Mouse (Mus musculus) cerebellum, adult 9-10 months (tissue): ENCODE measurements around the gene Gm5065.

ENCODE experiments used
- DNase-seq: peaks from one replicate; pipeline ENCODE4 v3.0.0; 2022

The Gm5065 gene

DNA sequence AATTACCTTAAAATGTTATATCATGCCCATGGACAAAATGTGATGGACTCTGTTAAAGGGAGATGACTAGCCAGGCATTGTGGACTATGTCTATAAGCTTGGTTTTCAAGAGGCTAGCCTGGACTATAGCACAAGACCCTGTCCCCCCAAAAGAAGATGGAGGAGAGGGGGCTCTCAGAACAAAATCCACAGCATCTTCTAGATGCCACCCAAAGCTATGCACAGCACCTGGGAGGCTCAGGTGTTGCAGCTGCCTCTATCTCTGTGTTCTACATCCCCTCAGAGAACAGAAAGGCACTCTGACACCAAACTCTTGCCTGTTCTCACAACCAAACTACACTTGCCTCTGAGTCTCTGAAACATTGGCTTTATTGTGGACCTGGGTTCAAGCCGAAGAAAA, at the start of gene Gm5065:
Gene Gm5065 (plus strand): TSS at position 301 of the 400 bp plus-strand sequence.
- DNase-seq = no peak

DNA sequence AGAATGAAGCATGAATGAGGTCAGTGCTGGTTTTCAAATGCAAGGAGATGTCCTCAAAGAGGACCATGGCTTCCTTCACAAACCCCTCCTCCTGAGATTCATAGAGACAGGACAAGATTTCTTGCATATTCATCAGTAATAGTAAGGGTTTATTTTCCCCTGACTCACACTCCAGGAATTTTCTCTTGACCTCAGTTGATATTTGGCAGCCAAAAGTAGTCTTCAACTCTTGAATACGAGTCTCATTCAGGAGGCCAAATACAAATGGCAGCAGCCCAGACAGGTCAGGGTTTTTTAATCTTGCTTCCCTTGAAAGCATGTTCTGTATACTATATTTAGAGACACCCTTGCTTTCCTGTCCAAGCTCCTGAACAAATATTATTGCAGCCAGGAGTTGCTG, 22.8 kb upstream of the Gm5065 start:
- DNase-seq = no peak

DNA sequence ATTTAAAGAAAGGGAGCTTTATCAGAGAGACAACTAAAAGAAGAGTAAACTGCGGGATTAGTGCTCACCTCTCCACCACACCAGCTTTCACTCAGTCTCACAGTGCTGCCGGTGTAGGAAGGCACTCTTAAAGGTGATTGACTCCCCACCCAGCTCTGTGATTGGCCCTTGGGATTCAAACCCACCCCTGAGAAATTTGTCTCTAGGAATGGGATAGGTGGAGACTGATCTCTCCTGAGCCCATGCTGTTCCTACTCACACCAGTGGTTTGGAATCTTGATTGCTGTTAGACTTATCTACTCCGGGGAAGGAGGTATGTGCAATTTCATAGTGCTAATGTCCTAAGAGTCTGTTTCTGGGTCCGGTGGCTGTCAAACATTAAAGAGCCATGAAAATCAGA, 598 bp downstream of the Gm5065 start, which contains the start of gene Nlrp2:
Gene Nlrp2 (minus strand): TSS at position 101 of the 400 bp plus-strand sequence.
- no peak for DNase-seq

DNA sequence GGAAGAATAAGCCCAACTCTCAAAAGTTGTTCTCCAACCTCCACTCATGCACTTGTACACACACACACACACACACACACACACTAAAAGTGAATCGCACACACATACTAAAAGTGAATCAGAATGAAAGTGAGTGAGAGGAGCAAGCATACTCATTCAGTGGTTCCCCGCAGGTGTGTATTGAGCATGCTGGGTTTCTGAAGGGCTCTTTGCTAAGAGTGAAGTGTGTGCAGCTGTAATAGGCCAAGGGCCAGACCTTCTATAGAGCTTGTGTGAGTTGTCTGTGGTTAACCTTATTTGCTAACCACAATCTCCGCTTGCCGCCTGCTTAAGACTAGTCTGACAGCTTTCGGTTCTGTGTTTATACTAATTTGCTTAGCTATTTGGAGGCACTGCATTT, 13.3 kb downstream of the Gm5065 start:
- DNase-seq = no peak

DNA sequence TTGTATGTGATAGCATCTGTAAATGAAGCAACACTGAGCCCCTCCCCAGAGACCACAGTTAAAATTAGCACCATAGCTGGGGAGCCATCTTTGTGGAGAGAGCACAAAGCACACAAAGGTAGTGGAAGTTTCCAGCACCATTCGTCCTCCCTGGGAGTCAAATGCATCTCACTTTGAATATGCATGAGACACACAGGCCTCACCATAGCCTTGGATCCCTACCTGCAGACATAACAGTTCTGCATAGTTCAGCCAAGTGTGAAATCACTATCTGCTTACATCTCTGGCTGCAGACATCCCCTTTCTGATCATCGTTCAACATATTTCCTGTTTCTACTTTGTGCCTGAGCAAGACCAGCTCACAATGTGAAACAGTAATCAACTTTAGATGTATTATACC, 16.4 kb downstream of the Gm5065 start:
- DNase-seq = no peak

DNA sequence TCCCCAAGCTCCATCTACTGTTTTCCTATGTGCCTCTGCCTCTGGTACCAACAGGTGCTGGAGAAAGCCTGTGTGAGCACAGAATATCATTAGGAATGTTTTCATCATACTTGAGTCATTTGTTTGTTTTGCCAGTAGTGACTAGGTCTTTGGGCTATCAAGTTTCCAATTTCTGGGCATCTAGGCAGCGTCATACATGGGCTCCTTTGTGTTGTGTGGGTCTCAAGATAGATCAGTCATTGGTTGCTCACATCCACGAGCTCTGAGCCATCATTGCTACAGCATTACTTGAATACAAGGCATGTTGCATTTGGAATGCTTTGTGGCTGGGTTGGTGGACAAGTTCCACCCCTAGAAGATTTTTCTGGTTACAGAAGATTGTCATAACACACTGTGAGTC, 55.9 kb downstream of the Gm5065 start:
- DNase-seq = no peak
